Mouse (Mus musculus): ENCODE results near the gene Epb41. TPM values are rescaled to one million over a fixed set of nuclear protein-coding genes. Genes with fewer than 3 reads are reported as not detected.

Epb41 gene
- total and polyA plus RNA-seq, 3 experiments: 14.7 to 66.6 (median 59.3) TPM

DNA sequence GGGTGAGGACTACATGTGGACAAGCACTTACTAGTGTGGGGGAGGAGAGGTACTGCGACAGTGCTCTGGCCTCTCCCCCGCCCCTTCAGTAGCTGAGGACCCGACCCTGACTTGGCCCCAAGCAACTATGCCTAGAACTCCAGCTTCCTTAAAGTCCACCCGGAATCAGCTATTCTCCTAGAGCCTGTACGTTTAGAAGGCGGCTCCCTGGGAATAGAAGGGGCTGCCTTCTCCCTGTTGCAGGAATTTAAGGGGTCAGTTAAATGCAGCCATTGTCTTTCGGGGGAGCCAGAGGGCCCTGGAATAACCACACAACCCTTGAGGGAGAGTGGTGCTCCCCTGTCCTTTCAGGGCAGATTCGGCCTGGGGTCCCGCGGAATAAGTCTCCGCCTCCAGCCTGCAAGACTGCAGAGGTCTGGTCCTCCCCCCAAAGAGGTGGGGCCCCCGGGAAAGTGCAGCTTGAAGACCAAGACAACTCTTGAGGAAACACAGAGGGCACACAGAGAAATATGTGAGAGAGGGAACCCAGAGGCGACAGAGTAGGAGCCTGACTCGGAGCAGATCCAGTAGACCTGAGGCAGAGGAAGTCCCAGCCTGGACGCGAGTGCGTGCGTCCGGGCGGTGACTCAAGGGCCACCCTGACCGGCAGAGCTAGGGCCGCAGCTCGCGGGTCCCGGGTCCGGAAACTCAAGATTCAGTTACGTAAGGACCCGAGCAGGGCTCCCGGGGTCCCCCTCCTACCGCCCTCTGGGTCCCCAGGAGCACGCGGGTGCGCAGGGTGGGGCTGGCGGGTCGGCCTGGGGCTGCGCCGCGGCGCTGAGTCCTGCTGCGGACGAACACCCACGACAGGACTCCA, 816 bp downstream of the Epb41 start, which contains the start of gene Gm10300:
TSS of gene Gm10300 (plus strand) at position 621 of the 856 bp plus-strand sequence.
- peak; percentile 80 for DNase-seq

DNA sequence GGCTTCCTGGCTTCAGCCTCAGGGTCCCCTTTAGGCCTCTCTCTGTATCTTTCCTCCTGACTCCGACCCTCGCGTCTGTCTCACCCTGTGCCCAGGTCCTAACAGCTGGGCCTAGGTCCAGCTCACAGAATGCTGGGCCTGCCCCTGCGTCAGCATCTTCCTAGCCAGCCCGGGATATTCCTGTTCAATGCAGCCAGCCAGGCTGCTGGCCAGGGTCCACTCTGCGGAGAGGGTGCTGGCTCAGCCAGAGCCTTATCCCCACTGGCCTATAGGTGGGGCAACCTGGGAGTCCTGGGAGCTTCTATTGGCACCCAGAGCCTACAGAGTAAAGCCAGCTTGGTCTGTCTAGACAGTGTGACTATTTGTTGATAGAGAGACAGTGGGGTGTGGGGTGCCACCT, 2.2 kb downstream of the Epb41 start:
- peak; percentile 50 for DNase-seq

GRCm38 (mm10) chr4:132072156-132072555, 3.0 kb downstream of the Epb41 start:
- no peak for DNase-seq

- DNase-seq: no peak
Observed at GRCm38 (mm10) chr4:132071674-132072073, 3.4 kb downstream of the Epb41 start.

- DNase-seq: no peak
Observed at GRCm38 (mm10) chr4:132067938-132068235, 7.2 kb downstream of the Epb41 start.

- no peak for DNase-seq
Observed at GRCm38 (mm10) chr4:132067112-132067937, 7.8 kb downstream of the Epb41 start.

DNA sequence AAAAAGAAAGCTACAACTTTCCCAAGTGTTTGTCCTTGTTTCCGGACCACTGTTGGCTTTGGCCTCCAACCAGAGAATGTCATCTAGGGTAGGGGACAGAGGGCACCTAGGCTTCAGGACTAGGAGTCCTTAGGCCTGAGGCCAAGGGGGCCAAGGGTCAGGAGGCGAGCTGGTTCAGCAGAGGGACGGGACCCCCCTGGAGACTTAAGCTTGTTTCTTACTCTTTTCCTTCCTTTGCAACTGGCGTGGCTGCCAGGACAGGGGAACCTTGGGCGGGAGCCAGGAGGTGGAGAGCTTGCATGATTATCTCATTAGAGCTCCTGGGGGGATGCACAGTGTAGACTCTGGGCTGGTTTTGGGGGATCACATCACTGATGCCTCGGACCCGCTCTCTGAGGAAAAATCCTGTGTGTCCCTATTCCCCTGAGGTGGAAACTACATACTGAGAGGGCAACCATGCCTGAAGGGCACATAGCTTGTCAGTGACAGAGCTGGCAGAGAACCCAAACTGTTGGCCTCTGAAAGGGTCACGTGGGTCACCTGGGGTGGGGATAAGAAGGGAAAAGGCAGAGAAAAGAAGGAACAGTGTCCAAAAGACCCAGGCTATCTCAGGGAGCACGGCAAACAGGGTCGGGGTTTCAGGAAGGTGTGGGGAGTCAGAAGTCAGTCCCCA, 8.9 kb downstream of the Epb41 start:
- DNase-seq: peak; percentile 84

DNA sequence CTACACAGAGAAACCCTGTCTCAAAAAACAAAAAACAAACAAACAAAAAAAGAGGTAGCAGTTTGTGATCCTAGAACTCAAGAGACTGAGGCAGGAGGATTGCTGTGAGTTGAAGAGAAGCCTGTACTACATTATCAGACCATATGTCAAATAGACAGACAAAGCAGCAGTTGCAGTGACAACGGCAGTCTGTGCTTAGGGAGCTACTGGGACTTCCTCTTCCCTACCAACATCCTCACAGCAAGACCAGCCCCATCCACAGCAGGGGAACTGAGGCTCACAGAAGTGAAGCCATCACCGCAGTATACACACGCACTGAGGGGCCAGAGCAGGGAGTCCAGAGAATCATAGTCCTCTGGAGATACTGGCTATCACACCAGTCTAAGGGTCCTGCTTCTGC, 9.5 kb downstream of the Epb41 start:
- no peak for DNase-seq

DNA sequence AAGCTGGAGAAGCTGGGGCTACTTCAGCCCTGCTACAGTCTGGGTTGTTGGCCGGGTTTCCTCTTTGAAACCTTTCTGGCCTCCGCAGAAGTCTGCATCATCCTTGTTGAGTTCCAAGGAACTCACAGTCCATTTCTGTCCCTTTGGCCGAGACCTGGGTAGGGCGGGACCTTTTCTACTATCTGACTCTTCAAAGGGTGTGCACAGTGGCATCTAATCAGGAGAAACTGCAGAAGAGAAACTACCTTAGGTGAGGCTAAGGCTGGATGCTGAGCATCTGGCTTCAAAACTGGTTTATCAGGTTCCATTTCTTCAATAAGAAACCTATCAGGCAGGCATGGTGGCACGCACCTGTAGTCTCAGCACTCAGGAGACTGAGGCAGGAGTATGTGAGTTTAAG, 10.6 kb downstream of the Epb41 start:
- no peak for DNase-seq

DNA sequence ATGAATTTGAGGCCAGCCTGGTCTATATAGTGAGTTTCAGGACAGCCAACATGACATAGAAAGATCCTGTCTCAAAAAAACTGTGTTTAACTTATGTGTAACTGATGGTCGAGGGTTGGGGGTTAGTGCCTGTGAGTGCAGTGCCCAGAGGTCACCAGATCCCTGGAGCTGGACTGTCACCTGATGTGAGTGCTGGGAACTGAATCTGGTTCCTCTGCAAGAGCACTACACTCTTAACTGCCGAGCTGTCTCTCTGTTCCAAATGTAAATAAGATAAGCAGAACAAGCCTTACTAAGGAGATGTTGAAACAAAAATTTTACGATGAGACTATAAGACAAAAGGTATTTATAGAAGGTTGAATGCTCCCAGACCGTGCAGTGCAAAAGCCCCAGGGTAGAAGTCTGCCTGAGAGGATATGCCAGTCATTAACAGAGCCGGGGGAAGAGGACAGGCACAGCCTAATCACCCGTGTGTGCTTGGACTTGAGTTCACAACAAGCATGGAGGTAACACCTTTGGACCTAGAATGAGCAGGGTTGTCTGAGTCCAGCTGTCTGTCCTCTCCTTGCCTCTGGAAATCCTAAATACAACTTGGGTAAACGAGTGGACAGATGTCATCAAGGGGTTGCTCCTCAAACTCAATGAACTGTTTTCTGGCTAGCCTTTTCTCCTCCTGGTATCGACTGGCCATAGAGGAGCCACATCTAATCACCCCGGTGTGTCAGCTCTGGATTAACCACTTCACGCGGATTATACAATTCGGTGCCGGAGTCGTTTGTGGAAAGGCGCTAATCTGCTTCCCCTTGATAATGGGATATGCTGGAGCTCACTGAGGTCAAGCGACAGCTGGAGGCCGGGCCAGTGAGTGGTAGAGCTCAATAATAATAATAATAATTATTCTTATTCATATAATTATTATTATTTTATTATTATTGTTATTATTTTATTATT, 11.9 kb downstream of the Epb41 start:
- no peak for DNase-seq

DNA sequence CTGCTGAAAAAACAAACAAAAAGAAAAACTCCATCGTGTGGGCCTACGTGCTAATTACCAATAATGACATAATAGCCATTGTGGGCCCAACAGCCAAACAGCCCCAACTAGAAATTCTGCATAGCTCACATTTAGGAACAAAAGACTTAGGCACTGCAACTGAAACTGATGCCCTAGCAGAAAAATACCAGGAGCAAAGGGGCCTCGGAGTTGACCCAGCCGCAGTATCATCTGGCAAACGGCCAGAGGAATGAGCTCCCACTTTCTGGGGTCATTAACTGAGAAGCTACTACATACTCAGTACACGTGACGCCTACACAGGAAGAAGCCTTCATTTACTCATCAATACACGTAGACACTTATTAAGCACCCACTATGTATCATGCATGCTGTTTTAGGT, 12.8 kb downstream of the Epb41 start:
- DNase-seq: no peak

GRCm38 (mm10) chr4:132060040-132060832, 14.9 kb downstream of the Epb41 start:
- DNase-seq: no peak

DNA sequence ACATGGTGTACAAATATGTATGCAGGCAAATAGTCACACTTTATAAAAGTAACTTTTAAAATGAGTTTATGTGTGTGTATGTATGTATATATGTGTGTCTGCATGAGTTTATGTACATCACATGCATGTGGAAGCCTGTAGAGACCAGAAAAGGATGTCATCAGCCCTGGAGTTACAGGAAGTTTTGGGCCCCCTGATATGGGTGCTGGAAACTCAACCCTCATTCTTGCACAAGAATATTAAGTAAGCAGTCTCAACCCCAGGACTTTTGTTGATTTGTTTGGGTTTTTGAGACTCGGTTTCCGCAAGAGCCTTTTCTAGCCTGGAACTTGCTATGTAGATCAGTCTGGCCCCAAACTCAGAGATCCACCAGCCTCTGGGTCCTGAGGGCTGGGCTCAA, 15.6 kb downstream of the Epb41 start:
- no peak for DNase-seq

DNA sequence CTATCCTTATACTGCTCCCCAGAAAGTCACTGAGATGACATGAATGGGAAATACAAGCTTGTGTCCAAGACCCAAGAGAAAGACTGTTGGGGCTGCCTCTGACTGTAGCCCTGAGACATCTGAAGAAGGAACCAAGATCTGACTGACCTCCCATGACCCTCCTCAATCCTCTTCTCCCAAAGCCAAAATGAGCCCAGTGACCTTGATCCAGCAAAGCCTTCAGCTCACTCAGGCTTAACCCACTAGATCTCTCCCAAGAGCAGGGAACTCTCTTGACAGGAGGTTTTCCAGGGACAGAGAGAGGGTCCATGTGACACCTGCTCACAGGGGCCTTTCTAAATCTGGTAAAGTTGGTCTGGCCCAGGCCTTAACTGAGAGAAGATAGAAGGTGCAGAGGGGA, 17.8 kb downstream of the Epb41 start:
- DNase-seq: no peak

DNA sequence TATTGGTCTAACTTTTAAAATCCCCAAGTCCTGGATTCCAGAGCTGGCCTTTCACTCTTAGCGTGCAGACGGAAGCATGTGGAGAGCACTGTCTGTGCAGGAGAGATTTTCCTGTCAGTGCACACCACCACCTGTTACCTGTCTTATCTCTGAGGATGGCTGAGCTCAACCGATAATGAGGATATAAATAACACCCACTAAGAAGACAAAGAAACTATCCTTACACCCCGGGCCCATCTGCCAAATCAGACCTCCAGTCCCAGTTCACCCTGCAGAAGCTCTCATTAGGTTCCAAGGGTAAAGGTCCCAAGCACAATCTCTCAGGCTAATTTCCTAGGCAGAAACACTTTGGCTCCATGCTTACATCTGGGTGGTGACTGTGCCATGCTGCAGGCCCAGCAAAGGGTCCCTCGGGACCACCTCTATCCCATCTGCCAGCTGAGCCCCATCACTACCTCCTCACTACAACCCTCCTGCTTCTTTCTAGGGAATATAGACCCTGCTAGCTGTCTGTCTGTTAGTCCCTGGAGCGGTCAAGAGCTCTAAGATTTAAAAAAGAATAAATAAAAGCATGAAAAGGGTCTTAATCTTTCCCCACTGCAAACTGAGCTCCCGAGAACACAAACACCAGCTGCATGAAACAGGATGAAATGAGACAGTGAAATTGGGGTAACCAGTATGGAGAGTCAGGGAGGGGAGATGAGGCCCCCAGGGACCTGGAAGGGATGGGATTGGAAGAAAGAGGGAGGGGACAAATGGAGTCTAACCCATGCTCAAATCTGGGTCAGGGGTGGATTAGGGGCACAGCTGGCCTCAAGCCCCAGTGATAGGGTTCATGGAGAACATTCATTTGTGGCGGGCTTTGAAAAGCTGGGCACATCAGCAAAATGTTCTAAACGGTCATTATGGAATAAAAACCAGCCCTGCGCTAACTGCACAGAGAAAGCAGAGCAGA, 23.5 kb downstream of the Epb41 start:
- no peak for DNase-seq

DNA sequence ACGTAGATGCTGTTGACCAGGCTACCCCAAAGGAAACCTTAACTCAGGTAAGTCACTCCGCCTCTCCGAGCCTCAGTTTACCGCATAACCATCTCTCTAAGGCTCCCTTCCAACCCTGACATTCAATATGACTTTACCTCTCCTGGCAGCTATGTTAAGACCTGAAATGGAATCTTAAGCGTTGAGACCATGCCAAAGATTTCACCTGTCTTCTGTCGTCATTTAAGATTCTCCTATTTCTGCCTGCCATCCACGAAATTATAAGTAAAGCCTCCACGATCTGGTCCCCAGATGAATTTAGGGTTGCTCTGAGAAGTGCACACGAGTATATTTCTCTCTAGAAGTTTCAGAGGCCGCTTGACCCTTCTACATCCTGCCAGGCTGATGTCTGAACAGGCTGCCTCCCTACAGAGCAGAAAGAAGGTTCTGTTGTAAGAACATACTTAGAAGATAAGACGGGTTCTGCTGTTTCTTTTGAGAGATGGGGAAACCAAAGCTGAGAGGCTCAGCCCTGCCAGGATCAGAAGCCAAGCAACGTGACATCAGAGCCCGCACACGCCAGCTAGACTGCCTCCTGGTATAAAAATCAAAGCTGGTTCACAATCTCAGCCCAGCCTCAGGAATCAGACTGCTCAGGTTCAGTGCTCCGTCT, 25.4 kb downstream of the Epb41 start:
- DNase-seq: peak; percentile 33

GRCm38 (mm10) chr4:132048995-132049404, 26.1 kb downstream of the Epb41 start:
- peak; percentile 94 for DNase-seq

- DNase-seq: peak; percentile 44
Observed at GRCm38 (mm10) chr4:132048011-132048991, 26.8 kb downstream of the Epb41 start.
